ENCODE assay signal across 8 mouse cellular contexts in genomic region chr13:92733252-92733651, GRCm38 (mm10).
DNase-seq lines count a peak whose midpoint lies in the region; ATAC-seq and TF ChIP-seq lines count a peak whose summit lies in the region.

No protein-coding gene starts in this region.

- no peak overlapping the region for H3K9ac ChIP-seq in heart, embryonic 12.5 days
- no peak overlapping the region for H3K9ac ChIP-seq in midbrain, embryonic 11.5 days (ENCODE audit: low read length)
- no peak overlapping the region for H3K9ac ChIP-seq in stomach, postnatal 0 days (ENCODE audit: low read length)

- TF ChIP-seq CTCF in stomach, postnatal 0 days (IDR thresholded peaks at IDR 0.05; ENCODE audit: low read depth): peak; percentile 69

- TF ChIP-seq EP300 in stomach, postnatal 0 days (optimal IDR thresholded peaks at IDR 0.05): no peak

- H3K36me3 ChIP-seq in heart, embryonic 10.5 days: no peaks in the 10 kb centered on the region
- no peaks in the 10 kb centered on the region for H3K36me3 ChIP-seq in heart, embryonic 12.5 days
- no peaks in the 10 kb centered on the region for H3K36me3 ChIP-seq in midbrain, embryonic 11.5 days (ENCODE audit: control insufficient read depth, insufficient read depth, low read length)
- H3K36me3 ChIP-seq in stomach, postnatal 0 days (ENCODE audit: control insufficient read depth, insufficient read depth, low read length): no peaks in the 10 kb centered on the region

- WGBS in heart, embryonic 10.5 days: 34% methylated on average over 9 of the region's 9 CpGs
- WGBS in heart, embryonic 12.5 days: 36% methylated on average over 9 of the region's 9 CpGs
- WGBS in midbrain, embryonic 11.5 days: 40% methylated on average over 9 of the region's 9 CpGs
- 43% methylated on average over 9 of the region's 9 CpGs for WGBS in stomach, postnatal 0 days

- intact Hi-C loops in heart, postnatal 36 days (cut with DNase I): no loop called here
- intact Hi-C loops in left cerebral cortex, postnatal 4 days (cut with DNase I): no loop called here

- H3K27ac ChIP-seq in heart, embryonic 10.5 days: no peak overlapping the region
- no peak overlapping the region for H3K27ac ChIP-seq in heart, embryonic 12.5 days (ENCODE audit: poor library complexity, severe bottlenecking)
- no peak overlapping the region for H3K27ac ChIP-seq in midbrain, embryonic 11.5 days (ENCODE audit: low read depth, low read length)
- no peak overlapping the region for H3K27ac ChIP-seq in stomach, postnatal 0 days (replicated peaks)

- H3K9me3 ChIP-seq in heart, embryonic 10.5 days: no peaks in the 10 kb centered on the region
- no peaks in the 10 kb centered on the region for H3K9me3 ChIP-seq in heart, embryonic 12.5 days (replicated peaks)
- no peaks in the 10 kb centered on the region for H3K9me3 ChIP-seq in midbrain, embryonic 11.5 days (ENCODE audit: control insufficient read depth, low read length)
- no peaks in the 10 kb centered on the region for H3K9me3 ChIP-seq in stomach, postnatal 0 days (ENCODE audit: control insufficient read depth, low read length)

- no peak overlapping the region for H3K4me2 ChIP-seq in heart, embryonic 12.5 days
- no peak overlapping the region for H3K4me2 ChIP-seq in midbrain, embryonic 11.5 days
- peak overlapping the region; percentile 11; the same call in 1 of the 2 replicates for H3K4me2 ChIP-seq in stomach, postnatal 0 days (replicated peaks; ENCODE audit: low read depth)

- H3K4me3 ChIP-seq in heart, embryonic 10.5 days: no peak overlapping the region
- H3K4me3 ChIP-seq in heart, embryonic 12.5 days: no peak overlapping the region
- no peak overlapping the region for H3K4me3 ChIP-seq in midbrain, embryonic 11.5 days (ENCODE audit: low read depth, low read length)
- H3K4me3 ChIP-seq in stomach, postnatal 0 days (ENCODE audit: low read depth, low read length): no peak overlapping the region

- no peak for ATAC-seq in heart, embryonic 12.5 days (ENCODE audit: insufficient number of reproducible peaks, low FRiP score)
- peak; percentile 23; the same call in 1 of the 2 replicates for ATAC-seq in midbrain, embryonic 11.5 days (ENCODE audit: low FRiP score)
- peak; percentile 29; the same call in 1 of the 2 replicates for ATAC-seq in stomach, postnatal 0 days (ENCODE audit: low FRiP score, low TSS enrichment)

- H3K4me1 ChIP-seq in heart, embryonic 10.5 days: peaks cover 29% of the 10 kb centered on the region
- H3K4me1 ChIP-seq in heart, embryonic 12.5 days (replicated peaks): peaks cover 10% of the 10 kb centered on the region; the same call in 1 of the 2 replicates
- H3K4me1 ChIP-seq in midbrain, embryonic 11.5 days (ENCODE audit: control insufficient read depth, insufficient read depth, low read length): 0 out of 2 replicates have a peak, but pooled peaks cover 3% of the 10 kb centered on the region
- no peaks in the 10 kb centered on the region for H3K4me1 ChIP-seq in stomach, postnatal 0 days (replicated peaks; ENCODE audit: control insufficient read depth, insufficient read depth)

- peaks cover 10% of the 10 kb centered on the region; the same call in 1 of the 2 replicates for H3K27me3 ChIP-seq in heart, embryonic 10.5 days (ENCODE audit: insufficient read depth, poor library complexity, severe bottlenecking)
- no peaks in the 10 kb centered on the region for H3K27me3 ChIP-seq in heart, embryonic 12.5 days (replicated peaks)
- no peaks in the 10 kb centered on the region; the same call in 1 of the 2 replicates for H3K27me3 ChIP-seq in midbrain, embryonic 11.5 days (ENCODE audit: control insufficient read depth, insufficient read depth, low read length)
- H3K27me3 ChIP-seq in stomach, postnatal 0 days (ENCODE audit: control insufficient read depth, insufficient read depth, low read length): no peaks in the 10 kb centered on the region

- DNase-seq in heart, embryonic 10.5 days (ENCODE audit: low spot score): peak; percentile 79
- DNase-seq in WW6 (ENCODE audit: low read depth, low spot score): peak; percentile 36
- DNase-seq in cerebellum, postnatal 36 days: peak; percentile 67 to 70
- peak; percentile 26 to 46 for DNase-seq in heart, postnatal 36 days
- peak; percentile 87 for DNase-seq in left cerebral cortex, postnatal 4 days
- DNase-seq in midbrain, embryonic 11.5 days (ENCODE audit: low spot score, missing footprints): peak; percentile 91
- peak; percentile 69 for DNase-seq in stomach, postnatal 0 days (ENCODE audit: low spot score)

Comparison
In these comparisons a context has a peak if more than half of its experiments do, and no peak if none do; other contexts are left out.
1. DNase-seq: peak in every context shown above with its lines; median percentile 91 in midbrain, embryonic 11.5 days; 87 in left cerebral cortex, postnatal 4 days; 79 in heart, embryonic 10.5 days; 69 in stomach, postnatal 0 days; 68 in cerebellum, postnatal 36 days; 36 in WW6; 36 in heart, postnatal 36 days.